Mouse (Mus musculus) regulatory T cell (primary cell): ENCODE measurements at regions not wholly inside any gene's neighbourhood (a gene's known extent, or its start where the extent isn't known, plus 50 kb on each side); places are given as distances from the start of the nearest gene placed in this dataset.

Experiments used
- in situ Hi-C: fragments of 300-600 bp; cut with MboI, MseI; formaldehyde crosslinking; loops from one replicate; pipeline ENCODE4 v1.15.1; 2025; ENCODE audit warnings: high pct_unique_total_duplicates

GRCm38 (mm10) chr13:44282731-44283571 lies 446.3 kb upstream of the Jarid2 start:
- in situ Hi-C loops, result no loop called here

GRCm38 (mm10) chr13:44285881-44286280 lies 443.4 kb upstream of the Jarid2 start:
- in situ Hi-C loops, result no loop called here

GRCm38 (mm10) chr13:44290199-44290598 lies 439.1 kb upstream of the Jarid2 start:
- in situ Hi-C loops, result no loop called here

GRCm38 (mm10) chr13:44292476-44293056 lies 436.7 kb upstream of the Jarid2 start:
- in situ Hi-C loops, result no loop called here

GRCm38 (mm10) chr13:44293736-44294416 lies 435.4 kb upstream of the Jarid2 start:
- in situ Hi-C loops, result no loop called here

GRCm38 (mm10) chr13:44295621-44296020 lies 433.7 kb upstream of the Jarid2 start:
- in situ Hi-C loops, result no loop called here

- in situ Hi-C loops, result no loop called here
Observed at GRCm38 (mm10) chr13:44300611-44301010, 428.7 kb upstream of the Jarid2 start.

GRCm38 (mm10) chr13:44301215-44301614 lies 428.1 kb upstream of the Jarid2 start:
- in situ Hi-C loops, result no loop called here

- in situ Hi-C loops, result no loop called here
Observed at GRCm38 (mm10) chr13:44301936-44302335, 427.3 kb upstream of the Jarid2 start.

GRCm38 (mm10) chr13:44305134-44305991 lies 423.9 kb upstream of the Jarid2 start:
- in situ Hi-C loops, result no loop called here

GRCm38 (mm10) chr13:44306275-44307050 lies 422.8 kb upstream of the Jarid2 start:
- in situ Hi-C loops, result no loop called here

GRCm38 (mm10) chr13:44308227-44308626 lies 421.0 kb upstream of the Jarid2 start:
- in situ Hi-C loops, result no loop called here

- in situ Hi-C loops, result loop anchor here (10.0 kb wide), 1 partner anchor 203 kb away; no protein-coding TSS in a partner anchor
Observed at GRCm38 (mm10) chr13:44312237-44312636, 417.0 kb upstream of the Jarid2 start.

- in situ Hi-C loops, result loop anchor here (10.0 kb wide), 1 partner anchor 198 kb away; no protein-coding TSS in a partner anchor
Observed at GRCm38 (mm10) chr13:44316747-44317446, 412.4 kb upstream of the Jarid2 start.

GRCm38 (mm10) chr13:44317596-44317995 lies 411.7 kb upstream of the Jarid2 start:
- in situ Hi-C loops, result loop anchor here (10.0 kb wide), 1 partner anchor 197 kb away; no protein-coding TSS in a partner anchor

GRCm38 (mm10) chr13:44319101-44319500 lies 410.2 kb upstream of the Jarid2 start:
- in situ Hi-C loops, result loop anchor here (10.0 kb wide), 1 partner anchor 196 kb away; no protein-coding TSS in a partner anchor

GRCm38 (mm10) chr13:44319511-44319910 lies 409.8 kb upstream of the Jarid2 start:
- in situ Hi-C loops, result loop anchor here (10.0 kb wide), 1 partner anchor 195 kb away; no protein-coding TSS in a partner anchor

GRCm38 (mm10) chr13:44320311-44320710 lies 409.0 kb upstream of the Jarid2 start:
- in situ Hi-C loops, result no loop called here

GRCm38 (mm10) chr13:44321009-44321596 lies 408.2 kb upstream of the Jarid2 start:
- in situ Hi-C loops, result no loop called here
